In genomic region chr17:43883016-43883415, GRCm38 (mm10) we compare ENCODE assay signal across 8 mouse cellular contexts.
DNase-seq lines count a peak whose midpoint lies in the region; ATAC-seq lines count a peak whose summit lies in the region.

No protein-coding gene starts in this region.

- peak; percentile 84 for DNase-seq in hindbrain, embryonic 14.5 days (ENCODE audit: low spot score)
- DNase-seq in right cerebral cortex, postnatal 10 days (ENCODE audit: low spot score in 2 of 2), result peak; percentile 52 to 53
- DNase-seq in right cerebral cortex, postnatal 14 days, result no peak
- DNase-seq in embryonic facial prominence, embryonic 14.5 days (ENCODE audit: low spot score), result peak; percentile 61
- no peak for DNase-seq in adrenal gland, adult 18-20 months (ENCODE audit: low spot score in 2 of 2)

- no peak overlapping the region for H3K4me2 ChIP-seq in hindbrain, embryonic 14.5 days (replicated peaks)
- no peak overlapping the region for H3K4me2 ChIP-seq in hindbrain, embryonic 13.5 days
- no peak overlapping the region for H3K4me2 ChIP-seq in embryonic facial prominence, embryonic 14.5 days (ENCODE audit: low read depth, low read length)
- no peak overlapping the region for H3K4me2 ChIP-seq in neural tube, embryonic 15.5 days
- H3K4me2 ChIP-seq in heart, embryonic 11.5 days, result no peak overlapping the region

- peak; percentile 62; the same call in 1 of the 2 replicates for ATAC-seq in hindbrain, embryonic 14.5 days (ENCODE audit: low FRiP score)
- no peak for ATAC-seq in hindbrain, embryonic 13.5 days (ENCODE audit: low FRiP score)
- no peak for ATAC-seq in embryonic facial prominence, embryonic 14.5 days (ENCODE audit: low read depth)
- ATAC-seq in neural tube, embryonic 15.5 days (ENCODE audit: low FRiP score), result peak; percentile 39; the same call in 1 of the 2 replicates
- ATAC-seq in heart, embryonic 11.5 days (replicated peaks; ENCODE audit: insufficient number of reproducible peaks, low FRiP score, low TSS enrichment), result no peak

- no peak overlapping the region for H3K4me3 ChIP-seq in hindbrain, embryonic 14.5 days (replicated peaks; ENCODE audit: low read length)
- no peak overlapping the region for H3K4me3 ChIP-seq in hindbrain, embryonic 13.5 days
- no peak overlapping the region for H3K4me3 ChIP-seq in embryonic facial prominence, embryonic 14.5 days (ENCODE audit: low read depth, low read length)
- no peak overlapping the region for H3K4me3 ChIP-seq in neural tube, embryonic 15.5 days (replicated peaks)
- no peak overlapping the region for H3K4me3 ChIP-seq in heart, embryonic 11.5 days (ENCODE audit: low read depth, low read length)

- H3K9ac ChIP-seq in hindbrain, embryonic 14.5 days, result no peak overlapping the region
- no peak overlapping the region for H3K9ac ChIP-seq in hindbrain, embryonic 13.5 days
- no peak overlapping the region for H3K9ac ChIP-seq in embryonic facial prominence, embryonic 14.5 days (ENCODE audit: low read depth, low read length)
- no peak overlapping the region for H3K9ac ChIP-seq in neural tube, embryonic 15.5 days (replicated peaks)
- no peak overlapping the region for H3K9ac ChIP-seq in heart, embryonic 11.5 days (ENCODE audit: low read depth, low read length)

- no peaks in the 10 kb centered on the region for H3K9me3 ChIP-seq in hindbrain, embryonic 14.5 days (ENCODE audit: control insufficient read depth, low read length)
- no peaks in the 10 kb centered on the region for H3K9me3 ChIP-seq in hindbrain, embryonic 13.5 days
- no peaks in the 10 kb centered on the region for H3K9me3 ChIP-seq in embryonic facial prominence, embryonic 14.5 days (ENCODE audit: control insufficient read depth, low read length)
- H3K9me3 ChIP-seq in neural tube, embryonic 15.5 days (replicated peaks), result 0 out of 2 replicates have a peak, but pooled peaks cover 2% of the 10 kb centered on the region
- H3K9me3 ChIP-seq in heart, embryonic 11.5 days (replicated peaks; ENCODE audit: control insufficient read depth, low read length), result no peaks in the 10 kb centered on the region

- WGBS in hindbrain, embryonic 14.5 days, result 2% methylated on average over 1 of the region's 1 CpGs
- WGBS in hindbrain, embryonic 13.5 days, result 11% methylated on average over 1 of the region's 1 CpGs
- WGBS in embryonic facial prominence, embryonic 14.5 days, result 10% methylated on average over 1 of the region's 1 CpGs
- WGBS in neural tube, embryonic 15.5 days, result 15% methylated on average over 1 of the region's 1 CpGs
- 16% methylated on average over 1 of the region's 1 CpGs for WGBS in heart, embryonic 11.5 days (ENCODE audit: insufficient replicate concordance)

- no peak overlapping the region for H3K27ac ChIP-seq in hindbrain, embryonic 14.5 days
- no peak overlapping the region for H3K27ac ChIP-seq in hindbrain, embryonic 13.5 days
- no peak overlapping the region for H3K27ac ChIP-seq in embryonic facial prominence, embryonic 14.5 days (replicated peaks; ENCODE audit: low read depth, low read length)
- no peak overlapping the region for H3K27ac ChIP-seq in neural tube, embryonic 15.5 days (replicated peaks)
- H3K27ac ChIP-seq in heart, embryonic 11.5 days (ENCODE audit: low read depth, low read length), result no peak overlapping the region

- H3K27me3 ChIP-seq in hindbrain, embryonic 14.5 days (ENCODE audit: control insufficient read depth, insufficient read depth, low read length), result no peaks in the 10 kb centered on the region
- H3K27me3 ChIP-seq in hindbrain, embryonic 13.5 days, result no peaks in the 10 kb centered on the region
- H3K27me3 ChIP-seq in embryonic facial prominence, embryonic 14.5 days (replicated peaks; ENCODE audit: control insufficient read depth, insufficient read depth, low read length), result no peaks in the 10 kb centered on the region
- H3K27me3 ChIP-seq in neural tube, embryonic 15.5 days (replicated peaks), result no peaks in the 10 kb centered on the region
- H3K27me3 ChIP-seq in heart, embryonic 11.5 days (ENCODE audit: control insufficient read depth, insufficient read depth, low read length), result no peaks in the 10 kb centered on the region

- H3K36me3 ChIP-seq in hindbrain, embryonic 14.5 days (replicated peaks; ENCODE audit: control insufficient read depth, insufficient read depth), result no peaks in the 10 kb centered on the region
- no peaks in the 10 kb centered on the region for H3K36me3 ChIP-seq in hindbrain, embryonic 13.5 days
- no peaks in the 10 kb centered on the region for H3K36me3 ChIP-seq in embryonic facial prominence, embryonic 14.5 days (ENCODE audit: control insufficient read depth, insufficient read depth, low read length)
- no peaks in the 10 kb centered on the region for H3K36me3 ChIP-seq in neural tube, embryonic 15.5 days
- no peaks in the 10 kb centered on the region for H3K36me3 ChIP-seq in heart, embryonic 11.5 days (ENCODE audit: control insufficient read depth, insufficient read depth, low read length)

- H3K4me1 ChIP-seq in hindbrain, embryonic 14.5 days (replicated peaks; ENCODE audit: control insufficient read depth, insufficient read depth, low read length), result peaks cover 3% of the 10 kb centered on the region; the same call in 1 of the 2 replicates
- H3K4me1 ChIP-seq in hindbrain, embryonic 13.5 days (replicated peaks), result no peaks in the 10 kb centered on the region
- peaks cover 6% of the 10 kb centered on the region; the same call in 1 of the 2 replicates for H3K4me1 ChIP-seq in embryonic facial prominence, embryonic 14.5 days (ENCODE audit: control insufficient read depth, insufficient read depth, low read length)
- H3K4me1 ChIP-seq in neural tube, embryonic 15.5 days, result peaks cover 9% of the 10 kb centered on the region
- no peaks in the 10 kb centered on the region for H3K4me1 ChIP-seq in heart, embryonic 11.5 days (ENCODE audit: control insufficient read depth, insufficient read depth, low read length)

Comparison
In these comparisons a context has a peak if more than half of its experiments do, and no peak if none do; other contexts are left out.
1. ATAC-seq: peak in hindbrain, embryonic 14.5 days (single experiment) and neural tube, embryonic 15.5 days (single experiment); none in hindbrain, embryonic 13.5 days (single experiment), embryonic facial prominence, embryonic 14.5 days (single experiment) and heart, embryonic 11.5 days (single experiment).
2. DNase-seq: peak in hindbrain, embryonic 14.5 days (single experiment), right cerebral cortex, postnatal 10 days (2 of 2) and embryonic facial prominence, embryonic 14.5 days (single experiment); none in right cerebral cortex, postnatal 14 days (single experiment) and adrenal gland, adult 18-20 months (0 of 2).